ENCODE assay signal across 8 mouse cellular contexts in genomic region chr11:4116458-4117141, GRCm38 (mm10). TPM values are rescaled to one million over a fixed set of nuclear protein-coding genes. Genes with fewer than 3 reads are reported as not detected.
DNase-seq lines count a peak whose midpoint lies in the region; ATAC-seq and TF ChIP-seq lines count a peak whose summit lies in the region.
"Had no signal": no experiment of that assay in that cellular context is flagged by ENCODE, and none has a peak within 500 bp of the region (broad histone marks: within the 10 kb centered on the region; RNA-seq: fewer than 3 reads in every experiment).

No protein-coding gene starts in this region.

- H3K9ac ChIP-seq in liver, postnatal 0 days (replicated peaks) = peak overlapping the region; percentile 85

- peaks cover 53% of the 10 kb centered on the region for H3K4me1 ChIP-seq in liver, postnatal 0 days (ENCODE audit: insufficient read depth)

- H3K4me3 ChIP-seq in left cerebral cortex, adult 2 months = peak overlapping the region; percentile 71
- peak overlapping the region; percentile 67 for H3K4me3 ChIP-seq in liver, postnatal 0 days (ENCODE audit: low read depth, low read length)

- peak overlapping the region; percentile 91 for H3K27ac ChIP-seq in left cerebral cortex, adult 2 months
- H3K27ac ChIP-seq in liver, postnatal 0 days (ENCODE audit: low read depth) = peak overlapping the region; percentile 81

- H3K9me3 ChIP-seq in liver, postnatal 0 days (ENCODE audit: low read length) = no peaks in the 10 kb centered on the region

- peak; percentile 54 for ATAC-seq in erythroblast, adult 5-6 weeks (replicated peaks; ENCODE audit: low FRiP score, poor library complexity, severe bottlenecking)
- ATAC-seq in liver, postnatal 0 days = peak; percentile 39
- ATAC-seq: Patski had no signal

- DNase-seq in left cerebral cortex, adult 2 months (ENCODE audit: extremely low spot score in 1 of 2, low spot score in 2 of 2) = peak in 1 of 2 experiments; percentile 62
- no peak for DNase-seq in left cerebral cortex, adult 11 months (ENCODE audit: low spot score)
- DNase-seq in MN1 (ENCODE audit: low spot score) = peak; percentile 51
- DNase-seq in liver, postnatal 0 days = peak; percentile 46
- no peak for DNase-seq in T-cell, adult 2 months (ENCODE audit: low spot score)
- DNase-seq in adrenal gland, adult 8-10 months = no peak

- no peak for TF ChIP-seq CTCF in left cerebral cortex, adult 2 months (IDR thresholded peaks at IDR 0.05)
- peak; percentile 20; the same call in 1 of the 2 replicates for TF ChIP-seq CTCF in liver, postnatal 0 days (IDR thresholded peaks at IDR 0.05; ENCODE audit: low read depth)

- H3K36me3 ChIP-seq in liver, postnatal 0 days (replicated peaks; ENCODE audit: insufficient read depth, low read length) = no peaks in the 10 kb centered on the region

- peak overlapping the region; percentile 77 for H3K4me2 ChIP-seq in liver, postnatal 0 days (ENCODE audit: low read depth, low read length)

- H3K27me3 ChIP-seq in liver, postnatal 0 days (ENCODE audit: insufficient read depth, low read length) = no peaks in the 10 kb centered on the region
- H3K27me3 ChIP-seq: Patski had no signal

- intact Hi-C loops in left cerebral cortex, adult 2 months (cut with DNase I) = no loop called here

- WGBS in liver, postnatal 0 days (ENCODE audit: insufficient replicate concordance) = 25% methylated on average over 11 of the region's 11 CpGs

- no peak; the same call in 1 of the 2 replicates for TF ChIP-seq EP300 in liver, postnatal 0 days (IDR thresholded peaks at IDR 0.05; ENCODE audit: low read depth)

RNA-seq across cellular contexts. Expression of gene Sec14l2, which starts 6.6 kb away (rescaled TPM):
- 10 to 100 TPM; 37.7 to 45.2 TPM for total RNA-seq in left cerebral cortex, adult 2 months (2021)
- 1.5 and 7.7 TPM in 2 replicates for total RNA-seq in erythroblast, adult 5-6 weeks (2015; ENCODE audit: low replicate concordance)
- total RNA-seq in erythroblast, adult 5-6 weeks (2017; ENCODE audit: low replicate concordance) = 2.5 and 9.9 TPM in 2 replicates
- polyA plus RNA-seq in liver, postnatal 0 days (2015; fragmentation: Nextera tagmentation; extraction: Ambion mirVana) = 48.0 and 54.2 TPM in 2 replicates
- total RNA-seq in adrenal gland, adult 8-10 months (2022) = 1 to 10 TPM; 2.0 to 3.3 (median 2.4) TPM

RNA-seq across cellular contexts. Expression of gene Rnf215, which starts 18.4 kb away (rescaled TPM):
- 10 to 100 TPM; 32.1 to 32.6 TPM for total RNA-seq in left cerebral cortex, adult 2 months (2021)
- 1.5 and 2.5 TPM in 2 replicates for total RNA-seq in erythroblast, adult 5-6 weeks (2015; ENCODE audit: low replicate concordance)
- 4.7 and 8.6 TPM in 2 replicates for total RNA-seq in erythroblast, adult 5-6 weeks (2017; ENCODE audit: low replicate concordance)
- polyA plus RNA-seq in liver, postnatal 0 days (2015; fragmentation: Nextera tagmentation; extraction: Ambion mirVana) = 6.4 and 6.8 TPM in 2 replicates
- 10 to 100 TPM; 28.2 to 38.2 (median 33.1) TPM for total RNA-seq in adrenal gland, adult 8-10 months (2022)

RNA-seq across cellular contexts. Expression of gene Mtfp1, which starts 21.4 kb away (rescaled TPM):
- 100 to 1,000 TPM in 1 of 2 experiments, 10 to 100 TPM in 1; 91.0 to 101 TPM for total RNA-seq in left cerebral cortex, adult 2 months (2021)
- 1.9 and 8.2 TPM in 2 replicates for total RNA-seq in erythroblast, adult 5-6 weeks (2015; ENCODE audit: low replicate concordance)
- total RNA-seq in erythroblast, adult 5-6 weeks (2017; ENCODE audit: low replicate concordance) = 3.7 and 5.6 TPM in 2 replicates
- 17.7 and 21.1 TPM in 2 replicates for polyA plus RNA-seq in liver, postnatal 0 days (2015; fragmentation: Nextera tagmentation; extraction: Ambion mirVana)
- total RNA-seq in adrenal gland, adult 8-10 months (2022) = 10 to 100 TPM; 17.5 to 21.4 (median 18.9) TPM

RNA-seq across cellular contexts. Expression of gene Ccdc157, which starts 43.5 kb away (rescaled TPM):
- 10 to 100 TPM; 16.4 to 17.9 TPM for total RNA-seq in left cerebral cortex, adult 2 months (2021)
- total RNA-seq in erythroblast, adult 5-6 weeks (2015; ENCODE audit: low replicate concordance) = 0.21 and 0.77 TPM in 2 replicates
- total RNA-seq in erythroblast, adult 5-6 weeks (2017; ENCODE audit: low replicate concordance) = 1.0 and 1.3 TPM in 2 replicates
- polyA plus RNA-seq in liver, postnatal 0 days (2015; fragmentation: Nextera tagmentation; extraction: Ambion mirVana) = 0.36 and 0.52 TPM in 2 replicates
- total RNA-seq in adrenal gland, adult 8-10 months (2022) = 10 to 100 TPM; 11.8 to 22.5 (median 15.3) TPM

RNA-seq across cellular contexts. Expression of gene Sf3a1, which starts 43.5 kb away (rescaled TPM):
- 10 to 100 TPM; 63.8 to 67.4 TPM for total RNA-seq in left cerebral cortex, adult 2 months (2021)
- total RNA-seq in erythroblast, adult 5-6 weeks (2015; ENCODE audit: low replicate concordance) = 12.7 and 19.6 TPM in 2 replicates
- 10.8 and 18.4 TPM in 2 replicates for total RNA-seq in erythroblast, adult 5-6 weeks (2017; ENCODE audit: low replicate concordance)
- polyA plus RNA-seq in liver, postnatal 0 days (2015; fragmentation: Nextera tagmentation; extraction: Ambion mirVana) = 8.5 and 8.8 TPM in 2 replicates
- total RNA-seq in adrenal gland, adult 8-10 months (2022) = 10 to 100 TPM; 40.4 to 61.5 (median 48.4) TPM

Comparison
In these comparisons a context has a peak if more than half of its experiments do, and no peak if none do; other contexts are left out.
1. DNase-seq: peak in MN1 (single experiment) and liver, postnatal 0 days (single experiment); none in left cerebral cortex, adult 11 months (single experiment), T-cell, adult 2 months (single experiment) and adrenal gland, adult 8-10 months (single experiment).
2. RNA of gene Mtfp1, which starts 21.4 kb away (total RNA-seq): 91.0 to 101 TPM in left cerebral cortex, adult 2 months; 17.5 to 21.4 TPM in adrenal gland, adult 8-10 months and 1.9 to 8.2 TPM in erythroblast, adult 5-6 weeks; every median in the first group is over 4 times any median in the second.